Mouse (Mus musculus) adrenal gland, adult 18-20 months (tissue): ENCODE results near the gene Nme4. TPM values are rescaled to one million over a fixed set of nuclear protein-coding genes. Genes with fewer than 3 reads are reported as not detected.
A peak's percentile ranks its signal among the peaks of the same experiment; 100 is the strongest.

Experiments
- DNase-seq, 2 experiments: peaks; one replicate each; pipeline ENCODE4 v3.0.0; 2021 to 2022; ENCODE audit warnings: low spot score in 2 of 2
- long read RNA-seq, 2 experiments: library from polyadenylated mRNA; stranded (forward); transcript quantifications; one replicate each; pipeline ENCODE4 v2.0.0; 2021
- total RNA-seq, 2 experiments: library from RNA; stranded (reverse); gene quantifications; 1 replicate in 1 of 2; 2 replicates in 1 of 2; pipeline ENCODE4 v1.2.3; 2021

The Nme4 gene
- total RNA-seq, result 1 to 10 TPM; 2.9 to 3.2 TPM
- long read RNA-seq, experiment 1, result 0 reads
- long read RNA-seq, experiment 2, partial matches to known transcripts, result 0 of 5 reads
- long read RNA-seq, experiment 2, other reads (novel, unspliced or antisense), result 2 of 5 reads

- peak; percentile 52 to 63 for DNase-seq
These were observed at the start of gene Nme4 for GRCm38 (mm10) chr17:26095121-26095740. Gene Nme4 (minus strand): TSS chr17:26095602.

- DNase-seq, result no peak
These were observed 48.0 kb upstream of the Nme4 start for GRCm38 (mm10) chr17:26143386-26143785.

GRCm38 (mm10) chr17:26142796-26143195 is 47.4 kb upstream of the Nme4 start:
- no peak for DNase-seq

GRCm38 (mm10) chr17:26138901-26139381 is 43.5 kb upstream of the Nme4 start:
- no peak for DNase-seq

- peak; percentile 86 to 91 for DNase-seq
These were observed 42.9 kb upstream of the Nme4 start, which contains the start of gene Axin1 for GRCm38 (mm10) chr17:26138239-26138836. Gene Axin1 (plus strand): TSS chr17:26138688.

- DNase-seq, result no peak
These were observed 42.3 kb upstream of the Nme4 start for GRCm38 (mm10) chr17:26137751-26138130.

- DNase-seq, result no peak
These were observed 41.8 kb upstream of the Nme4 start for GRCm38 (mm10) chr17:26137106-26137750.

- DNase-seq, result no peak
These were observed 36.8 kb upstream of the Nme4 start for GRCm38 (mm10) chr17:26131856-26132853.

- DNase-seq, result no peak
These were observed 35.8 kb upstream of the Nme4 start for GRCm38 (mm10) chr17:26131062-26131732.

- no peak for DNase-seq
These were observed 29.8 kb upstream of the Nme4 start for GRCm38 (mm10) chr17:26125226-26125625.

- no peak for DNase-seq
These were observed 29.2 kb upstream of the Nme4 start for GRCm38 (mm10) chr17:26124560-26124959.

GRCm38 (mm10) chr17:26123267-26123684 is 27.9 kb upstream of the Nme4 start, which contains the start of gene Mrpl28:
Gene Mrpl28 (plus strand): TSS chr17:26123500.
- peak; percentile 78 to 82 for DNase-seq

- DNase-seq, result no peak
These were observed 27.2 kb upstream of the Nme4 start for GRCm38 (mm10) chr17:26122431-26123140.

GRCm38 (mm10) chr17:26119766-26120710 is 24.6 kb upstream of the Nme4 start:
- DNase-seq, result peak; percentile 39 to 50

GRCm38 (mm10) chr17:26116503-26117258 is 21.3 kb upstream of the Nme4 start:
- no peak for DNase-seq

GRCm38 (mm10) chr17:26115956-26116487 is 20.6 kb upstream of the Nme4 start:
- no peak for DNase-seq

GRCm38 (mm10) chr17:26115205-26115898 is 19.9 kb upstream of the Nme4 start:
- no peak for DNase-seq
